Mouse (Mus musculus) brain, adult 2 months (tissue): Measurements from ENCODE around the gene Ush1c.

Experiments
- DNase-seq: peaks from one replicate; pipeline ENCODE4 v3.0.0; 2011; ENCODE audit warnings: low read depth, low spot score

Ush1c gene

DNA sequence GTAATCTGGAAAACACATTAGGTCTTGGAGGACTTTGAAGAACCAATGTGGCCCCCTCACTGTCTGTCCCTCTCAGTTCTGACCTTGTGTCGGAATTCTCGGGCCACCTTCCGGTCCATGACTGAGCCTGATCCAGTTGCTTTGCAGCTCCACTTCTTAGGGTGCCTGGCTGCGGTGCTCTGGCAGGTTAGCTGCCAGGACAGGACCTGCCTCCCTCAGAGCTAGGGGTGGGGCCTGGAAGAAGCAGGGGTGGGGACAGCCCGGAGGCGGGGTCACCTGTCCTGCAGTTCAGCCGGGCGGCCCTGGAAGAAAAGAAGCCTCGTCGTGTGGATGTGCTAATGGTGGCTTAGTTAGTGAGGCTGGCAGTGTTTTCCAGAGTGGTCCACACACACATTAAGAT is at the start of gene Ush1c:
Ush1c (minus strand) TSS at position 158 of the 400 bp plus-strand sequence.
- no peak for DNase-seq

DNA sequence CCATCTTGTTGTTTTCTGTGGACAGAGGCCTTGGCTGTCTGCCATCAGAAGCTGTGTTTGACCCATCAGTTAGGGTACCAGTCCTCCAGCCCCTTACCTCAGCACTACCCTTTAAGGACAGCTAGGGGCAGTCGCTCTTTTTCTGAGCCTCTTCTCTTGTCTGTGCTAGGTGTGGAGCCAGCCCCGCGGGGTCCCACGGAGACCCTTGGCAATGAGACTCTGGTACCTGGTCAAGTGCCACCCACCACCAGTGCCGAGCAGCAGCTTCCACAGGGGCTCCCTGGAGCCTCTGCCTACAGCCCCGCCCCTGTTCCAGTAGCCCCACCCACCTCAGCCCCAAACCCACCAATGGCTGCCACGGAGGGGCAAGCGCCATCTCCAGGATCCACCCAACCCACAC is 48.7 kb upstream of the Ush1c start:
- DNase-seq: no peak

DNA sequence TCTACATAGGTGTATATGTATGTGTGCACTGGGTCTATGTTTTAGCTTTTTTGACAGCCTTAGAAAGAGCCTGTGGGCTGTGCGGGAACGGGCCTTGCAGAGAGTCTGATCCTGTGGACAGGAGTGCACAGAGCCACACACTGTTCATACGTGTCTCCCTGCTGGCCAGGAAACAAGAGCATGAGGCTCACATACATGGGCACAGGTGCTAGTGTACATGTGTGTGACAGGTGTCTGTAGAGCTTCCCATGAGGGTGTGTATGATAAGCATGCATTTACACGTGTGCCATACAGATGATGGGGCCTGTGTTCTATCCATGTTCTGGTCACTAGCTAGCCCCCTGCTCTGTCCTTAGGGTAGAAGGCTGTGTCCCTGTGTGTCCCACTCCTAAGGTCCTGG is 48.1 kb upstream of the Ush1c start:
- no peak for DNase-seq

DNA sequence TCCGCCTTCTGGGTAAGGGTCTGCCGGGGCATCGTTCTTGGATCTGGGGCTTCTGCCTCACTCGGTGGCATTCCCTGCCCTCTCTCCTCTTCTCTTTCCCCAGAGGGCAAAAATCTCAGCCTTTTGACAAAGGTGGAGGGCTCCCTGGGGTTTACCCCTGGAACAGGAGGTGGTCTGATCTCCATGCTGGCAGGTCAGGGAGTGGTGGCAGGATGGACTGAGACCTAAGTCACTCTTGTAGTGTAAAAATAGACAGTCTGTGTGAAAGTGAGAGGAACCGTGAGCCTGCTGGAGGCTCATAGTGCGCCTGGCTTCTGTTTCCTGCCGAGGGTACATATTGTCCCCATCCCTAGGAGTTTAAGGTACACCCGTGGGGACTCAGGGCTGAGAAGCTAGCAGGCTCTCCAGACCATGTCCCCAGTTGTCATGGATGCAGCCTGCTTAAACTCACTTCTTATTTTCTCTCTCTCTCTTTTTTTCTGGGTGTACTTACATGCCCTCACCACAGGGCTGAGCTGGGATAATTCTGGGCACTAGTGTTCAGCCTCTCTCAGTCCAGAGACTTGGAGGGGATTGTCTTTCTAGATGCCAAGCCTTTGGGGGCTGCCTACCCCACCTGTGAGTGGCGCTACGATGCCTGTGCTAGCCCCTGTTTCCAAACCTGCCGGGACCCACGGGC is 47.0 kb upstream of the Ush1c start:
- DNase-seq: peak; percentile 21

DNA sequence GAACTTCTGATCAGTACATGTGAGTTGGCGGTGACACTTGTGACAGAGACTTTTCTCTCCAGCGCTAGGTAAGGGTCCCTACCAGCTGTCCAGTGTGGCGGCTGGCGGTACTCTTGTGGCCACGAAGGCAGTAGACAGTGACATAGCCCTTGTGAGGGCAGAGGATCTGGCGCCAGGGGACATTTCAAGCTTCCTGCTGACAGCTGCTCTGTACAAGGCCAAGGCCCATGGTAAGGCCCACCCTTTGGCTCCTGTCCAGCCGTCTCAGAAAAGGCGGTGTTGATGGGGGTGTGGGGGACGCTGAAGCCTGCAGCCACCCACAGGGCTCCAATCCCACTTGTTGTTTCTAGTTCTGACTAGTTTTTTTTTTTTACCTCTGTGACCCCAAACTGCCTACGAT is 45.4 kb upstream of the Ush1c start:
- no peak for DNase-seq

DNA sequence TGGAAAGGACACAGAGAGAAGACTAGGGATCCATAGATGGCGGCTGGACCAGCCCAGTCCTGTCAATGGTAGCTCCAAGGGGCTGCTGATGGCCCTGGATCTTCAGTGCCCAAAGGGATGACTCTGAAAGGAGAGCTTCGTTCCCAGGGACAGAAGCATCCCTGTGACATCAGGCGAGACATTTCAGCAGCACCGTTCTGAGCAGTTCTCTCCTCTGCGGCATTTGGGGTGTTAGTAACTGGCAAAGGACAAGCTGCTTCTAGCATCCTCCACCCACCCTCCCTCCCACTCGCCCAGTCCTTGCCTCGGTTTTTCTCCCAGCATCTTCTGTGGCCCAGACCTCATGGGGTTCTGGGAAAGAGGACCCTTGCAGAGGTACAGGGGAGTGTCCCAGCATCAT is 44.0 kb upstream of the Ush1c start:
- peak; percentile 51 for DNase-seq

DNA sequence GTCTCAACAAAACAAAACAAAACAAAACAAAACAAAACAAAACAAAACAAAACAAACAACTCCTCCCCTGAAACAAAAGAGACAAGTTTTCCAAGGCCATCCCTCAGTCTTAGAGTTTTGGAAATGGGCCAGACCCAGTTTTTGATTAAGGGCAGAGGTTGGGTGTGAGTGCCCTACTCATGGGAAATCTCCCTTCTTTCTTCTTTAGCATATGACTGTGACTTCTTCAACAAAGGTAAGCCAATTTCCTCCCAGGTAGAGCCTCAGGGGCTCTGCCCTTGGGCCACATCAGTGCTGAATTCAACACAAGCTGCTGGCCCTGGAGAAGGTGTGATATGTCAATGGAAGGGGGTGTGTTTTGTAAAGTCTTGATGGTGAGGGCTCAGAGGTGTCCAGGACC is 42.6 kb upstream of the Ush1c start:
- no peak for DNase-seq

DNA sequence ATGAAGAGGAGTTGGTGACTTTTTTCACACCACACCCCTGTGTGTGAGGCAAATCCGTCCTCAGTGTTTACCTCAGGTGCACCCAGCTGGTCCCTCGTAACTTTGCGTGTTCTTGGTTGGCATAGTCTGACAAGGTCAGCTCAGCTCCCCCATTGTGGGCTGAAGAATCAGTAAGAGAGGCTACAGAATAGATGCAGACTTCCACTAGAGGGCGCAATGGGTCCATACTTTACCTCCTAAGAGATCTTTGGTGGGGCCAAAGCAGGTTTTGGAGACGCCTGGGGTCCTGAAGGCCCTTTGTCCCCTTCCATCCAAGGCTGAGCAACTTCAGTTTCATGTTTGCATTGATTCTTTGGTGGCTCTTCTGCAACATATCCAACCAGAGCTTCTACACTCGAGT is 41.6 kb upstream of the Ush1c start:
- DNase-seq: peak; percentile 91

DNA sequence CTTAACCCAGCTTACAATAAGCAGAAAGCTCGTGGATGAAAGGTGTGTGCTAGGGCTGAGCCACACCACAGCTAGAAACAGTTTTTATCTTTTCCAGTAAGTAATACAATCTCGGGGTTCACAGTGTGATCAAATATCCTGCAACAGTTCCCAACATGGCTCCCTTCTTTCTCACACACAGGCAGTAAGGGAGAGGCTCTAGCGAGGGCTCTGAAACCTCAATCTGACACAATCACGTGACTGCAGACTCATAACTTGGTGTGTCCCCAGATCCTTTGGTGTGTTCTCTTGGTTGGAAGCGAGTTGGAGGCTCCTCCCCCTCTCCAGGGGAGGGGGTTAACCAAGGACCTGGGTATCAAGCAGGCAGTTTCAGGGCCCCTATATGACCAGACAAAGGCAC is 37.9 kb upstream of the Ush1c start:
- DNase-seq: no peak

DNA sequence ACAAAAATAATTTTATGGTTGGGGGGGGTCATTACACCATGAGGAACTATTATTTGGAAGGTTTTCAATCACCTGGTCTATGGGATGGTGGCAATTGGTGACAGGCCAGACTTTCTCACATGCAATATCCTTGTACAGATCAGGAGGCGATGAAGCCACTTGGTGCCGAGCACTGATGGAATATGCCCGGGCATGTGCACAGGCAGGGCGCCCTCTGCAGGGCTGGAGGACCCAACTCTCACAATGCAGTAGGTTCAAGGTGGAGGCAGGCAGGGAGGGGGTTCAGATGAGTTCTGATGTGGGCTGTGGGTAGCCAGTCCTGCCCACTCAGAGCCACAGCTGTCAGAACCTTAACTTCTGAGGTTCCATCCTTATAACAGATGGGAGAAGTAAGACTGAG is 13.5 kb upstream of the Ush1c start:
- no peak for DNase-seq

DNA sequence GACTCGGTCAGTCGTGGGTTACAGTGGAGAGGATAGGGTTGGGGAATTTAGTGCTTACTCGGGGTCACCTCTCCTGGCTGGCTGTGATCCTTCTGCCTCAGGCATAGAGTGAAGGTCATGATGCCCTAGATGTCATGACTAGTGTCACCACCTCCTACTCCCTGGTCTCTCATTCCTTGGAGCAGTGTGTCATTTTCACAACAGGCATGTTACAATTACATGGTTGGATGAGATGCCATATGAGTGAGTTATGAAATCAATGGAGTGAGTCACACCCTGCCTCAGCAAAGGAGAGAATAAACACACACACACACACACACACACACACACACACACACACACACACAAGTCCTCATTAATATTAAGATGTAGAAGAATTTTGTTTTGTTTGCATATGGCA is 9.3 kb upstream of the Ush1c start:
- DNase-seq: no peak

DNA sequence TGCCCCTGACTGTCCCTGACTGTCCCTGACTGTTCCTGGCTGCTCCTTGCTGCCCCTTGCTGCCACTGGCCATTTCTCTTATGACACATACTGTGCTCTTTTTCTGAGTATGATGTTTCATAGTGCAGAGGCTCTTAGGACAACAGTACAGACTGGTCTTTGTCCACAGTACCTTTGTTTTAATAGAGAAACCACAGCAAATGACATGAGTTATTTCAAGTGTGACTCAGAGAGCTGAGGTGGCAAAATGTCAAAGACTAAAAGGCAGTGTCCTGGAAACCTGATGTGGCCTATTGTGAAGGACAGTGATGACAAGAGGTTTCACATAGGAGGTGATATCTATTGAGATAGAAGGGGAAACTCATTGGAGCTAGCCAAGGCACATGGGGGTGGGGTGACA is 8.6 kb upstream of the Ush1c start:
- DNase-seq: no peak

DNA sequence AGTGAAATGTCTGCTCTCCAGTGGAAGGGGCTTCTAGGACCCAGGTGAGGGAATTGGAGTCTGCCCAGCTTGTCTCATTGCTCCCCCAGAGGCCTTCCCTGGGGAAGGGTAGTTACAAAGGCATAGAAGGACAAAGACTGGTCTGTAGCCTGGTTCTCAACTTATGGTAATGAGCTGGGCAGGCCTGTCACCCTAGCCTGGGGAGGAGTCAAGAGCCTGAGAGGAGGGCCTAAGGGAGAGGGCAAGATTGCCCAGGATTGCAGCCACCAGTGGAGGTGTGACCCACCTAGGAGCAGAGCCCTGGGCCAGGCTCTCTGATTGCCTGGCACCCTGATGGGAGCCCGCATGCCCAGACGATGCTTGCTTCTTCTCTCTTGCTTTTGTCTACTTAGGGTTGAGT is 2.4 kb upstream of the Ush1c start, which contains the start of gene Otog:
Otog (plus strand) TSS at position 292 of the 400 bp plus-strand sequence.
- no peak for DNase-seq

DNA sequence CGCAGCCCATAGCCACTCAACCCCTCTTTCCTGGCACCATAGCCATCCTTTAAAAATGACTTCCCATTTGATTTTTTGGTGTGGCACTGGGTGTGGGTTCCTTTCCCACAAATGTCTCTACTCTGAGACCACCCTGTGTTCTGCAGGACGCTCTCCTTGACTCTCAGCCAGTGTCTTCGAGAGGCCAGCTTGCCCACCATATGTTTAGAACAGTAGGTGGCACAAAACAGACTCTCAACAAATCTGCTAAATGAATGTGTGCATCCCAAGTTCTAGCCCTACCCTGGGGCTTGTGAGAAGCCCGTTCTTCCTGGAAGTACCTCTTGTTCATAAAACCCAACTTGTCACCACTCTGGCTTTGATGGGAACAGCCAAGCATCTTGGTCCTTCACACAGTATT is 1.8 kb upstream of the Ush1c start:
- DNase-seq: peak; percentile 54

DNA sequence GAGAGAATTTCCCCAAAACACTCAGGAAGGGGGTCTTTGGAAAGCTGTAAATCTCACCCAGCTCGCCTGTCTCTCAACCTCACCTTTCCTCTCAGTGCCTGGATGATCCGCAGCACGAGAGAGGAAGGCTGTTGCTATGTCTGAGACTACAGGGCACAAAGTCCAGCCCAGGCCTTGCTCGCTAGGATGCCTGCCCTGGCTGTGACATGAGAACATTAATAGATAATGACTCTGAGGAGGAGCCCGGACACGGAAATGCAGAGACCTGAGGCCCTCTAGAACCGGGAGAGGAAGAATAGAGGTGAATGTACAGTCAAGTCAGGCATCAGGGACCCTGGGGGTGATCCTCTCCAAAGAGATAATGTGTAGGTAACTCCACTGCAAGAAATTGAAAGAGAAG is 1.1 kb downstream of the Ush1c start:
- DNase-seq: no peak

DNA sequence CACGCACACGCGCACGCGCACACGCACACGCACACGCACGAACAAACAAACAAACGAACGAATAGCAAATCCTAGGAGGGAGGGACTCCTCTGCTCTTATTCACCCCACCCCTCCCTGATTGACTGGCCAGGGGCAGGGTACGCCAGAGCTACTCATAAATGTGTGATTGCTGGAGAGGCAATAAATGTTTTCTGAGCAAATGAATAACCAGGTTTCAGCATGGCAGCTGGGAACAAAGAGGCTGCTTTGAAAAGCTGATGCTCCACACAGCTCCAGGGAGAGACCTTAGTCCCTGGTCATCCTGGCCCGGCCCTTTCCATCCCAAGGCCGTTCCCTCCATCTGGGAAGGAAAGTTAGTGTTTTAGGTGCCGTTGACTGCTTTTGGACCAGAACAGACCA is 1.9 kb downstream of the Ush1c start:
- no peak for DNase-seq

DNA sequence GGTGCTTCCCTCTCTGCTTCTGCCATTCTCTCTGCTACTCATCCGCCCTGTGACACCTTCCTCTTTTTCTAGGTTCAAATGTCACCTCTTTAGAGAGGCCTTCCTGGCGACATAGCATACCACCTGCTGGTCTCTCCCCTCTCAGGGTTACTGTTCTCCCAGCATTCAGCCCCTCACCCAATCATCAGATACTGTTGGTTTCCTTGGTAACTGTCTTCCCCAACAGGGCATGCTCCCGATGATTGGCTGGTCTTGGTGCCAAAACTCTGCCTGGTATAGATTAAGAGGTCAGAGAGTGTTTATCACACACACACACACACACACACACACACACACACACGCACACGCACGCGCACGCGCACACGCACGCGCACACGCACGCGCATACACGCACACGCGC is 2.4 kb downstream of the Ush1c start:
- no peak for DNase-seq

DNA sequence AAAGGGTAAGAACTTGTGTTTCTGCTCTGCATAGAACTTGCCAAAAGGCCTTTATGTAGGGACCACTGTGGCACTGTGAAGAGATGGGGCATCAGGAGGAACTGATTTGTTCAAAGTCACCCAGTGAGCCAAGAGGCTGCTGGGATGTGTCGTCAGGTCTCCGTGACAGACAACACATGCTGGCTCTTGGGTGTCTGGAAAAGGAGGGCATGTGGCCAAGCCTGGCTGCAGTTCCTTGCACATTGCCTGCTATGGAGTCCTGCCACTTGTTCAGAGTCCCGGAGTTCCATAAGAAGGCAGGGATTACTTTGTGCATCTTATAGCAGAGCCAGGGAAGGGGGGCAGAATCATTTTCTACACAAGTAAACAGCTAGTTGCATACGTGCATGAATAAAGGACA is 11.4 kb downstream of the Ush1c start:
- peak; percentile 63 for DNase-seq

DNA sequence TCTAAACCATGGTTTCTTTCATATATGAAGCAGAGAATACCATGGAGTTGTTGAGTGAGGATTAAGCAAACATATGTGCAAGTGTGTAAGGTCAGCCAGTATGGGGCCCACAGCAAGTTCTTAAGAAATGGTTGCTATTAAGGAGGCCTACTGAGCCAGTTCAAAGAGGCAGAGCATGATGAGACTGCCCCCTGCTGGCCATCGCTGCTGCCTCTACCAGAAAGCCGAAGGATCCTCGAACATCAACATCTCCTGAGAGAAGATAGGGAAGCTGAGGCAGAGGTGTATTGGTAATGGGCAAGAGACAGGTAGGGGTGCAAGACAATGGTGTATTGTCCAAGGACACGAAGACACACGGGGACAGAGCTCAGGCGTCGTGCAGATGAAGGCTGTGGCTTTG is 12.1 kb downstream of the Ush1c start:
- peak; percentile 79 for DNase-seq

DNA sequence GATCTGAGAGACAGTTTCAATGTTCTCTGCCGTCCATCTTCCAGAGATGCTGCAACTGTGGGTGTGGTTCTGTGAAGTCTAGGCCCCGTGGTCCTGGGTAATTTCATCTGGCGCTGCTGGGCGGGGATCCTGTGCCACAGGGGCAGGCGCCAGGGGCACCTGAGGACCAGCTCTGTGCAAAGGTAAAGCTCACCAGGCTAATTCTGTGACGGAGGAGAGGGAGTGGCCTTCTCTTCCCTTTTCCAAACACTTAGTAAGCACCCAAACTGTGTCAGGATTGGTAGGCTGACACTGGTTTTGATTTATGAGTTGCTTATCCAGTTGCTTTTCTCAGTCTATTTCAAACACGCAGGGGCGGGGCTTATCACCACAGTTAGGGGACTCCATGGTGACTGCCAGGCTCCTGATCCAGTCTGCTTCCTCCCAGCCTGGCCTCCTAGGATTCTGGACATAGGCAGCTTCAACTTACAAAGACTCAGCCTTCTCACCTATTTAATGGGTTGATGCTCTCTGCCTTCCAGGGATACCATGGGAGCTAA is 17.6 kb downstream of the Ush1c start:
- no peak for DNase-seq

DNA sequence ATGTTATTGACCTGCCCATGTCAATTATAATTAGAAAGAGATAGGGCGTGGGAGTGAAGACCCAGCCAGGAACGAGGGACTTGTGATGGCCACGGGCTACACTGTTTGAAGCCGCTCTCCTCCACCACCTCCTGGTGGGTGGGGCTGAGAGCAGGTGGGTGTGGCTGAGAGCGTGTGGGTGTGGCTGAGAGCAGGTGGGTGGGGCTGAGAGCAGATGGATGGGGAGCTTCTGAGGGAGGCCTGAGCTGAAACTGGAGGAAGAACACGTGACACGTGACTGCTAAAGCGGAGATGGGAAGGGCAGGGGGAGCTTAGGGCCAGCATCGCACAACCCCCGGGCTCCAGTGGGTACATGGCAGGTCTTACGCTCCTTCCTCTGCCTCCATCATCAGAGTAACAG is 19.9 kb downstream of the Ush1c start:
- peak; percentile 27 for DNase-seq

DNA sequence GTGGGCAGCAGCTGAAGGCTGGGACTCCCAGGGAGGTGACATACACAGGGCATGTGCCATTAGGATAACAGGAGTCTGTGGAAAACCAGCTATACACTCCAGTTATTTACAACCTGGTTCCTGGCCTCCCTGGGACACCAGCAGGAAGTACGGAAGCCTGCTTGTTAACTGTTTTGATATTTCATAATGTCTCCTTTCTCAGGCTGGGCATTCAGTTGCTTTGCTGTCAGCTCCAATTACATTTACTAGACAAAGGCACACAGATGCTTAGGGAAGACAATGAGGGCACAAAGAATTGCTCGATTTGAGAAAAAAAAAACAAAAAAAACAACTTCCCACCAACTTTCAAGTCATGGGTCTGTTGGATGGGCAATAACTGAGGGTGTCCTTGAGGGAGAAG is 21.8 kb downstream of the Ush1c start:
- no peak for DNase-seq

DNA sequence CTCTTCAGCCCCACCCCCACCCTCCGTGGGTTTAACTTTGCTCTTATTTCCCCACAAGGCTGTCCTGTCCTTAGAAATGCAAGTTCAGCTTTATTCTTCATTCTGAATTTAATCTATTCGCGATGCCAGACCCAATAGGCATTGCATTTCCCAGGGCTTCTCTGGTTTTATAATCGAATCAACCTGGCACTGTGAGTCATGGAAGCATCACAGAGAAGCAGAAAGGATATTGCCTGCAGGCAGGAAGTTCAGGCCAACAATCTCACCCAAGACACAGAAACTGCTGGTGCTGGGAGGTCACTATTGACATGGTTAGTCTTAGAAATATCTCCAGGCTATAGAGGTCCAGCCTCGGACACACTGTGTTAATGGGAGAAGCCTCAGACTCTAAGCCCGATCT is 28.0 kb downstream of the Ush1c start:
- DNase-seq: no peak

DNA sequence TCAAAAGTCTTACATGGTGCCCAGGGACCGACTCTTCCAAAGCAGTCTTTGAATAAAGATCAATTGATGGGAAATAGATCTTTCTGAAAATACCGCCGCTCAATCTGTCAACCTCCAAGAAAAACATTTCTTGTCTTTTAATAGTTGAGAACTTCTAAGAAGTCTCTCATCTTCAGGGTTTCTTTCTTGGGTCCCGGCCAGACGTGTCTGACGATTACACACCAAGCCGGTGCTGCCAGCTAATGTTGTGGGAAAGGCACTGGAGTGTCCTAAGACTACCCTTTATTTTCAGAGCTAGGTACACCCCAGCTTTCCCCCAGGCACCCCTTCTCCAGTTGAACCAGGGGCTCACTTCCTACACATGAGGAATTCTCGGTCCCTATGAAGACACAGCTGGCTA is 30.2 kb downstream of the Ush1c start:
- peak; percentile 27 for DNase-seq
